Mouse (Mus musculus) NIH3T3 (cell line): ENCODE results near the gene Gss.

ENCODE experiments used
- DNase-seq: peaks from one replicate; pipeline ENCODE4 v3.0.0-alpha.2; 2012; ENCODE audit warnings: low read depth

Gene Gss

GRCm38 (mm10) chr2:155592137-155592853 lies at the start of gene Gss:
Gene Gss, minus strand, starts transcription at chr2:155592810.
- peak; percentile 99 for DNase-seq

DNA sequence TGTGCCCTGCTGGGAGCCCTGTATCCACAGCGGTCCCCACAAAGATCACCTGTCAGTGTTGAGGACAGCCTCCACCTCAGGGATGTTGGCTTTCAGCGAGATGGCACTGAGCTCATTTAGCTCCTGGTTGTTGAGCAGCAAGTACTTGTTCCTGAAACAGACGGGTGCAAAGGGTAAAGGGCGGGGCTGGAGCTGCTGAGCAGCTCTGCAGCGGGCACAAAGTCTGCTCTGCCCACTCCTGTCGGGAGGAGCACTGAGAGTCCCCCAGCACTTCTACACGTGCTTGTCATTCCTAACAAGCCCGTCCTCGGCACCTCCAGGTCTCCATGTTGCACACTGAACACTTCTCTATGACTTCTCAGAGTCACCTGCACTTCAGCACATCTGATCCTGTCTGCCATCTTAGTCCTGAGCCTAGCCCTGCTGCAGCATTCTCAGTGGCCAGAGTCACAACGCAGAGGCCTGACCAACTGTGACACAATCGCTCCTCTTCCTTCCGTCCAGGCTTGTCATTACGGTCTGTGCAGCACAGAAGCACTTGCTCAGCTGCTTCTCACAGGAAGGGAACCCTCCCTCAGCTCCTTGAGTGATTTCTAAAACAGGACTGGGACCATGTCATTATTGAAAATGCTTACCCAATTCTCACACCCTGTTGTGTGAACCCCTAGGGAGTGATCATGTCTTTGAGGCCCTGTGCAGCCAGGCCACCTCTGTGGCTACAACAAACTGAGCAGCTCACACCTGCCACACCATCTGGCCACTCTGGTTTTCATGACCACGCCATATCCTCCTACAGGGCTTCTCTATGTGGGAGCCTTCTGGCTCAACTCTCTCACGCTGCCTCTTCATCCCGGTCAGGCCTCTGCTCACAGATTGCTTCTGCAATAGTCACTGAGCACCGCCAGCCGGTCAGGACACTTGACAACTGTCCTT lies 49.2 kb upstream of the Gss start:
- DNase-seq: no peak

DNA sequence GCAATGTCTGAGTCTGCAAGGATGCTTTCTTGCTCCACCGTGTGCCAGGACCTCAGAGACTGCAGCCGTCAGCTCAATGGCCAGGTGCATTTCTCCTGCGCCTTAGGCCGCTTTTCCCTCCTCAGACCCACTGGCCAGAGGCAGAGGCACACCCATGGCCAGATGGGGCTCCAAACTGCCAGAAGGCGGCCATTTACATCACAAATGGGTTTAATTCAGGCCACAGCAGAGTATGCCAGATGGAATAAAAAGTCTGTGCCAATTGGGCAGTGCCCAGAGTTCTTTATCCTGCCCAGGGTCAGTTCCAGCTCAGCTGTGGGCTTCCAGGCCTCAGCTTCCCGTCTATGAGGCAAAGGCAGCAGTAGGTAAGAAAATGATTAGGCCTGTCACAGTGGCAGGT lies 48.0 kb upstream of the Gss start:
- DNase-seq: no peak

GRCm38 (mm10) chr2:155637411-155637810 lies 44.8 kb upstream of the Gss start:
- no peak for DNase-seq

- no peak for DNase-seq
Measured at GRCm38 (mm10) chr2:155636881-155637280, 44.3 kb upstream of the Gss start.

GRCm38 (mm10) chr2:155635961-155636360 lies 43.4 kb upstream of the Gss start:
- no peak for DNase-seq

DNA sequence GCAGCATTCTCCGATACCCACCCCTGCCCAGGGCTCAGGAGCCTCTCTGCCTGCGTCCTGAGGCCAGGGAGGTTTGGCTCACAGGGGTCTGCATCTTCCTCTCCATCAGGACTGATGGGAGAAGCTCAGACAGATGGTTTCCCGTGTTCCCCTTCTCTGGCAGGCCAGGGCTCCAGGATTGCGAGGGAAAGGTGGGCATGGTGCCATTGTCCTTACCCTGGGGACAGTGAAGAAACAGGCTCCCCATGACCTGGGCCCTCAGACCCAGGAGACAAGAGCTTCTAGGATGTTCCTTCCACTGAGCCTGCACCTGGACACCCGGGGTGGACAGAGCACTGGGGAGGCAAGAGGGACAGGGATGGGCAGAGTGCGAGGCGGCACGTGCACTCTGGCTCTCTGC lies 42.0 kb upstream of the Gss start:
- no peak for DNase-seq

DNA sequence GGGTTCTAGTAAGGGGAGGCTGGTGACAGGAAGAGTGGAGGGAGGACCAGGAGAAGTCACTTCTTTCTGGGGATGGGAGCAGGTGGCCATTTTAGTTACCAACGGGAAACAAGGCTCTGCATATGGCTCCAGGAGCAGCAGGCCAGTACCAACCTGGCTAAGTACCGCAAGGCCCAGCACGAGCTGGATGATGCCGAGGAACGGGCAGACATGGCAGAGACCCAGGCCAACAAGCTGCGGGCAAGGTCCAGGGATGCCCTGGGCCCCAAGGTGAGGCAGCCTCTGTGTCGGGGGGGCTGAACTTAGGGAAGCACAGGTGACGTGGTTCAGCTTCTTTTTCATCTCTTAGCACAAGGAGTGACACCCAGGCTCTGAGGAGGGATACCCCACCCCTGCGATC lies 41.1 kb upstream of the Gss start:
- no peak for DNase-seq

GRCm38 (mm10) chr2:155633121-155633520 lies 40.5 kb upstream of the Gss start:
- DNase-seq: no peak

GRCm38 (mm10) chr2:155632138-155632936 lies 39.7 kb upstream of the Gss start:
- no peak for DNase-seq

DNA sequence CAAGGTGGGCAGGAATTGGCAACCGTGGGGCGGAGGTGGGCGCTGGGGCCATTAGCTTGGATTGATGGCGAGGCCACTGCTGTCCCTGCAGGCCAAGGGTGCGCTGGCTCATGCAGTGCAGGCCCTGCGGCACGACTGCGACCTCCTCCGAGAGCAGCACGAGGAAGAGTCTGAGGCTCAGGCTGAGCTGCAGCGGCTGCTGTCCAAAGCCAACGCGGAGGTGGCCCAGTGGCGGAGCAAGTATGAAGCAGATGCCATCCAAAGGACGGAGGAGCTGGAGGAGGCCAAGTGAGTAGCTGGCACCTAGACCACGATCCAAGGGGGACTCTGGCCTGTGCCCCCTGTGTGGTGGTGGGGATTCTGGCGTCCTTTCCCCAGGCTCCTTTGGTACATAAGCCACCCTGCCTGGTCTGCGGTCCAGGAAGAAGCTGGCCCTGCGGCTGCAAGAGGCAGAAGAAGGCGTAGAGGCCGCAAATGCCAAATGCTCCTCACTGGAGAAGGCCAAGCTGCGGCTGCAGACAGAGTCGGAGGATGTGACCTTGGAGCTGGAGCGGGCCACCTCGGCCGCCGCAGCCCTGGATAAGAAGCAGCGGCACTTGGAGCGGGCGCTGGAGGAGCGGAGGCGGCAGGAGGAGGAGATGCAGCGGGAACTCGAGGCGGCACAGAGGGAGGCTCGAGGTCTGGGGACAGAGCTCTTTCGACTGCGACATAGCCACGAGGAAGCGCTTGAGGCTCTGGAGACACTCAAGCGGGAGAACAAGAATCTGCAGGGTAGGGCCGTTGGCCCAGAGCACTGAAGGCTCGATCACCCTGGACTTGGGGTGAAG lies 38.2 kb upstream of the Gss start:
- no peak for DNase-seq

DNA sequence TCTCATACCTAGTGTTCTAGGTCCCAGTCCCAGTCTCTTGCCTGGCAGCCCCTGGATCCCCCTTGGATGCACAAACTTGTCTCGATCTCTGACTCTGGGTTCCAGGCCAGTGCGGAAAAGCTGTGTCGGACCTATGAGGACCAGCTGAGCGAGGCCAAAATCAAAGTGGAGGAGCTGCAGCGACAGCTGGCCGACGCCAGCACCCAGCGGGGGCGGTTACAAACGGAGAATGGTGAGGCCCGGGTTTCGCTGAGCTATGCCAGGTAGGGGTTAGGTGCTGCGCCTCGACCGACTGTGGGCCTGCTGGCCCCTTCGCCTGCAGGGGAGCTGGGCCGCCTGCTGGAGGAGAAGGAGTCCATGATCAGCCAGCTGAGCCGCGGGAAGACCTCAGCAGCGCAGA lies 37.5 kb upstream of the Gss start:
- DNase-seq: no peak

DNA sequence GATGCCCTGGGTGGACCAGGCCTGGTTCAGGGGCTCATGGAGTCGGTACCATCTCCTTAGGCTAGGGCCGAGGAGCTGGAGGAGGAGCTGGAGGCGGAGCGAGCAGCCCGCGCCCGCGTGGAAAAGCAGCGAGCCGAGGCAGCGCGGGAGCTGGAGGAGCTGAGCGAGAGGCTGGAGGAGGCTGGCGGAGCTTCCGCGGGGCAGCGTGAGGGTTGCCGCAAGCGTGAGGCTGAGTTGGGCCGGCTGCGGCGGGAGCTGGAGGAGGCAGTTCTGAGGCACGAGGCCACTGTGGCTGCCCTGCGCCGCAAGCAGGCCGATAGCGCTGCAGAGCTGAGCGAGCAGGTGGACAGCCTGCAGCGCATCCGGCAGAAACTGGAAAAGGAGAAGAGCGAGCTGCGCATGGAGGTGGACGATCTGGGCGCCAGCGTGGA lies 36.6 kb upstream of the Gss start:
- DNase-seq: no peak

GRCm38 (mm10) chr2:155628519-155628918 lies 35.9 kb upstream of the Gss start:
- DNase-seq: no peak

GRCm38 (mm10) chr2:155628112-155628511 lies 35.5 kb upstream of the Gss start:
- DNase-seq: no peak

GRCm38 (mm10) chr2:155627030-155627738 lies 34.6 kb upstream of the Gss start:
- DNase-seq: peak; percentile 76

GRCm38 (mm10) chr2:155626277-155626676 lies 33.7 kb upstream of the Gss start:
- DNase-seq: no peak

- DNase-seq: peak; percentile 91
Measured at GRCm38 (mm10) chr2:155624730-155625129, 32.1 kb upstream of the Gss start.

GRCm38 (mm10) chr2:155623996-155624395 lies 31.4 kb upstream of the Gss start:
- DNase-seq: no peak

DNA sequence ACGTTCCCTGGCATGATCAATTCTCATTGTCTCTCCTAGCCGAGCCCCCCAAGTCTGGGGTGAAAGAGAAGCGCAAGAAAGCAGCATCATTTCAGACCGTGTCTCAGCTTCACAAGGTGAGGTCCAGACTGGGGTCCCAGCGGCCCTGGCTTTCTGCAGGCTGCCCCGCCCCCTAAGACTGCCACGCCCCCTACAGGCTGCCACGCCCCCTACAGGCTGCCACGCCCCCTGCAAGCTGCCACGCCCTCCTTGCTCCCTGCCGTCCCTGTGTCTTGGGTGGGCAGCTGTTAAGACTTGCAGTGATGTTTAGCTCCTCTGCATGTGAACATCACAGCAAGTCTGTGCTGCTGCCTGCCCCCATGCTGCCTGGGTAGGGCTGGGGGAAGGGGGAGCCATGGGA lies 30.0 kb upstream of the Gss start:
- no peak for DNase-seq

- DNase-seq: peak; percentile 91
Measured at GRCm38 (mm10) chr2:155619817-155620216, 27.2 kb upstream of the Gss start.
